Mouse (Mus musculus) hindbrain, embryonic 14.5 days (tissue): Measurements from ENCODE around the gene Cops8. TPM values are rescaled to one million over a fixed set of nuclear protein-coding genes. Genes with fewer than 3 reads are reported as not detected.
A peak's percentile ranks its signal among the peaks of the same experiment; 100 is the strongest.

Source experiments
- ATAC-seq: fragments of 200-750 bp; cut with Nextera tagmentation; 2 replicates; pipeline ENCODE4 v1.8.0; 2017; ENCODE audit warnings: moderate number of reproducible peaks, mild to moderate bottlenecking, moderate TSS enrichment, moderate library complexity; ENCODE audit not compliant: low FRiP score
- DNase-seq: peaks from one replicate; pipeline ENCODE4 v3.0.0-alpha.2; 2015; ENCODE audit warnings: low spot score
- H3K27ac ChIP-seq: fragments of 300-500 bp; sonication (generic); 2 replicates; pipeline ENCODE4 v1.5.1; 2014; ENCODE audit warnings: mild to moderate bottlenecking, moderate library complexity
- H3K27me3 ChIP-seq: fragments of 300-500 bp; sonication (generic); 2 replicates; pipeline ENCODE4 v1.6.1; 2014; ENCODE audit warnings: mild to moderate bottlenecking, low read length, mixed read lengths; ENCODE audit not compliant: control insufficient read depth, insufficient read depth
- H3K36me3 ChIP-seq: fragments of 300-500 bp; sonication (generic); replicated peaks from 2 replicates; pipeline ENCODE4 v1.6.1; 2014; ENCODE audit not compliant: control insufficient read depth, insufficient read depth
- H3K4me1 ChIP-seq: fragments of 300-500 bp; sonication (generic); replicated peaks from 2 replicates; pipeline ENCODE4 v1.6.1; 2014; ENCODE audit warnings: antibody characterized with exemption, low read length, mixed read lengths; ENCODE audit not compliant: control insufficient read depth, insufficient read depth
- H3K4me2 ChIP-seq: fragments of 300-500 bp; sonication (generic); replicated peaks from 2 replicates; pipeline ENCODE4 v1.6.1; 2014; ENCODE audit warnings: mild to moderate bottlenecking, moderate library complexity
- H3K4me3 ChIP-seq: fragments of 300-500 bp; sonication (generic); replicated peaks from 2 replicates; pipeline ENCODE4 v1.5.1; 2014; ENCODE audit warnings: mild to moderate bottlenecking, low read length
- H3K9ac ChIP-seq: fragments of 300-500 bp; sonication (generic); 2 replicates; pipeline ENCODE4 v1.6.1; 2014
- H3K9me3 ChIP-seq: fragments of 300-500 bp; sonication (generic); 2 replicates; pipeline ENCODE4 v1.6.1; 2016; ENCODE audit warnings: low read length; ENCODE audit not compliant: control insufficient read depth
- WGBS: fragments of 180-500 bp; shearing (Covaris S2); extraction: QIAGEN DNeasy Blood & Tissue Kit; methylation state at CpG from one replicate; pipeline ENCODE4 v1.1.7; 2014; 5-methylcytosine and 5-hydroxymethylcytosine counted together
- polyA plus RNA-seq: library from polyadenylated mRNA; unstranded; fragments of >200 nt; fragmentation: Nextera tagmentation; extraction: Ambion mirVana; gene quantifications from 2 replicates; pipeline ENCODE4 v1.2.1, GENCODE M21; 2014

The Cops8 gene
- polyA plus RNA-seq, 1 experiment from 2014 or later, result 177 TPM

DNA sequence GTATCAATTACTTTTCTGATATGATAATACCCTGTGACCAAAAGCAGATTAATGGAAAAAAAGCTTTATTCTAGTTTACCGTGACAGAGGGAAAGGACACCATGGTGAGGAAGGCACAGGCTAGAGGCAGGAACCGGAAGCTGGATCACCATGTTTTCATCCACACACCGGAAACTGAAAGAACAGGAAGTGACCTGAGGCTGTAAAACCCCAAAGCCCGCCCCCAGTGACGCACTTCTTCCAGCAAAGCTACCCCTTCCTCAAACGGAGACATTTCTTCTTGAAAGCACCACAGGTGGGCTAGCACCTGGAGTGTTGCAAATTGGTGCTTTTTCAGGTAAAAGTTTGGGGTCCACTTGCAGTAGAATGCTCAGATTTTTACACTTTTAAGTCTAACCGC is 20.1 kb upstream of the Cops8 start:
- WGBS, result 78% methylated on average over 7 of the region's 7 CpGs
- Histone ChIP-seq H3K4me2 (no peak overlapping the region), H3K27me3 (no peaks in the 10 kb centered on the region)

DNA sequence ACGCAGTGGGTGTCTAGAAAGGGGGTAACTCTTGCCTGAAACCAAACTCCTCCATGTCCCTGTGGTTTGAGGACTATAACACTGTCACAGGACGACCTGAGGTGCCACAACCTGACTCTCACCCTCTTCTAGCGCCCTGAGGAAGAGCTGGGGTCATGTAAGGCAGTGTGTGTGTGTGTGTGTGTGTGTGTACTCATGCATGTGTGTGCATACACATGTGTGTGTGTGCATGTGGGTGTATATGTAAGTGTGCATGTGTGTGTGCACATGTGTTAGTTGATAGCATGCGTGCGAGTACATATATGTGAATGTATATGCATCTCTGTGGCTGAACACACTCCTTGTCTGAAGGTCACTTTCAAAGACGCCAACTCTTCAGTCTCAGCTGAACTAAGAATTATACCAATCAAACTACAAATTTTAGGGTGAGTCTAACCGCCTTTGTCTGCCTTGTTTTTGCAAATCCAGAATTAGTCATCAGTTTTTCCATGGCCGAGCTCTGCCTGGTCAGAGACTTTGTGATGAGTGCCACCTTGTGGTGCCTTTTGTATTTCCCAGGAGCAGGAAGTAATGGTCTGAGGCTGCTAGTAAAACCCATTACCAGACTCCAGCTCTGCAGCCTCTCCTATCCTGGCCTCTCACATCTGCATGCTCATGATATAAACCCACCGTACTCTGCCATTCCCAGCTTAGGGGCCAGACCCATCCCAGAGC is 14.6 kb upstream of the Cops8 start:
- H3K4me2 ChIP-seq, result no peak overlapping the region
- no peak overlapping the region for H3K9ac ChIP-seq
- ATAC-seq (peak; percentile 68), DNase-seq (peak; percentile 86)
- no peaks in the 10 kb centered on the region for H3K4me1 ChIP-seq
- no peak overlapping the region for H3K27ac ChIP-seq
- H3K4me3 ChIP-seq, result no peak overlapping the region
- H3K36me3 ChIP-seq, result no peaks in the 10 kb centered on the region
- 59% methylated on average over 9 of the region's 9 CpGs for WGBS
- H3K27me3 ChIP-seq, result no peaks in the 10 kb centered on the region; the same call in 1 of the 2 replicates
- H3K9me3 ChIP-seq, result no peaks in the 10 kb centered on the region

More for the DNA sequence above, 20.1 kb upstream of the Cops8 start:
- H3K4me1 ChIP-seq, result no peaks in the 10 kb centered on the region
- H3K9me3 ChIP-seq, result no peaks in the 10 kb centered on the region
- DNase-seq, result no peak
- ATAC-seq, result no peak
- H3K9ac ChIP-seq, result no peak overlapping the region
- no peaks in the 10 kb centered on the region for H3K36me3 ChIP-seq
- H3K4me3 ChIP-seq, result no peak overlapping the region
- H3K27ac ChIP-seq, result no peak overlapping the region

DNA sequence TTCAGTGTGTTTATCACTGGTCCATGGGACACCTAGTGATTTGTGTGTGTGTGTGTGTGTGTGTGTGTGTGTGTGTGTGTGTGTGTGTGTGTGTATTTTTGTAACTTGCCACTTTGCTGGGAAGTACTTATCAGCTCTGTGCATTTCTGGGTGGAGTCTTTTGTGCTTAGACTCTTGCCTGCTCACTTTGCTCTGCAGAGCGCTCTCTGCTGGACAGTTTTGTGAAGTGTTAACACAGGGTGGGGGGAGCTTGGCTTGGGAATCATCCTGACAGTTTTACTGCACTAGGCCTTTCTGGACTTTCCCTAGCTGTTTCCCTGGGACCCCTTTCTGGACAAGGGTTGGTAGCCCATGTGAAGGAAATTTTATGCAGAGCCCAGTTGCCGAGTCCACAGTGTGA is 12.0 kb upstream of the Cops8 start:
- H3K27ac ChIP-seq, result no peak overlapping the region
- no peaks in the 10 kb centered on the region for H3K36me3 ChIP-seq
- H3K9ac ChIP-seq, result no peak overlapping the region
- no peaks in the 10 kb centered on the region for H3K4me1 ChIP-seq
- no peaks in the 10 kb centered on the region for H3K9me3 ChIP-seq
- peaks cover 4% of the 10 kb centered on the region; the same call in 1 of the 2 replicates for H3K27me3 ChIP-seq
- H3K4me2 ChIP-seq, result no peak overlapping the region
- ATAC-seq (no peak), DNase-seq (peak; percentile 76)
- no peak overlapping the region for H3K4me3 ChIP-seq
- WGBS, result 36% methylated on average over 2 of the region's 2 CpGs

DNA sequence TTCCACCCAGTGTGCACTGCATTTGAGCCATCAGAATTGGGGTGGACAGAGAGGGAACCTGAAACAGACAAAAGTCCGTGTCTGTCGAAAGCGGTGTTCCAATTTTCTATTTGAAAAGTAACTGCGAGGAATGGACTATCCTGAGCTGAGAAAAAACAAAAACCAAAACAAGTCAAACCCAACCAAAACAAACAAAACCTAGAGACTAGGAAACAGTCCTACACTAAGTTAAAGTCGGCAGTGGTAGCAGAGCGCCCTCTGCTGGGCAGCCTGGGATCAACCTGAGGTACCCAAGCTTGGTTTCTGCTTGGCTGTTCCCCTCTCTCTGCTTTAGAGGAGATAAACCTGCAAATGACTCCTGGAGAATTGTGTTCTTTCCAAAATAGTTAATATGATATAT is 10.0 kb upstream of the Cops8 start:
- H3K27ac ChIP-seq, result no peak overlapping the region
- H3K4me3 ChIP-seq, result no peak overlapping the region
- ATAC-seq, result 0 out of 2 replicates have a peak, but pooled peaks have one; percentile 62
- peak; percentile 93 for DNase-seq
- H3K9me3 ChIP-seq, result no peaks in the 10 kb centered on the region
- no peak overlapping the region for H3K4me2 ChIP-seq
- no peaks in the 10 kb centered on the region for H3K36me3 ChIP-seq
- H3K27me3 ChIP-seq, result peaks cover 4% of the 10 kb centered on the region; the same call in 1 of the 2 replicates
- 22% methylated on average over 6 of the region's 6 CpGs for WGBS
- H3K9ac ChIP-seq, result no peak overlapping the region
- no peaks in the 10 kb centered on the region for H3K4me1 ChIP-seq

DNA sequence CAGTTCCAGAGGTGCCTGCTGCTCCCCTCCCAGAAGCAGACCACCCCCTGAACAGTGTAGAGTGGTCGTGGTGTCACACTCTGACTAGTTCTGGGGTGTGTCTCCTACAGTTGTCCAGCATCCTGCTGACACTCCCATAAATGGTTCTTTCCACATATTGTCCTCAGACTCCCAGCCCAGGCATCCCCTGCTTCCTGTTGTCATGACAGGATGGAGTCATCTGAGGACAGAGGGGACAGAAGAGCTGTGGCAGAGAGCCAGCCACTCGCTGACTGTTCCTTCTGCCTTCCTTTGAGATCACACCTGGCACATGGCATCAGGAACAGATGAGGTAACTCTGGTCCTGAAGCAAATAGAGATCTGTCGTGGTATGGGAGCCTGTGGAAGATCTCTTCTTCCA is 3.6 kb upstream of the Cops8 start:
- peaks cover 4% of the 10 kb centered on the region for H3K4me1 ChIP-seq
- no peak overlapping the region for H3K9ac ChIP-seq
- no peak overlapping the region for H3K27ac ChIP-seq
- 54% methylated on average over 3 of the region's 3 CpGs for WGBS
- ATAC-seq (no peak), DNase-seq (no peak)
- no peak overlapping the region for H3K4me2 ChIP-seq
- no peaks in the 10 kb centered on the region for H3K36me3 ChIP-seq
- 0 out of 2 replicates have a peak, but pooled peaks cover 5% of the 10 kb centered on the region for H3K27me3 ChIP-seq
- H3K4me3 ChIP-seq, result no peak overlapping the region
- no peaks in the 10 kb centered on the region for H3K9me3 ChIP-seq

DNA sequence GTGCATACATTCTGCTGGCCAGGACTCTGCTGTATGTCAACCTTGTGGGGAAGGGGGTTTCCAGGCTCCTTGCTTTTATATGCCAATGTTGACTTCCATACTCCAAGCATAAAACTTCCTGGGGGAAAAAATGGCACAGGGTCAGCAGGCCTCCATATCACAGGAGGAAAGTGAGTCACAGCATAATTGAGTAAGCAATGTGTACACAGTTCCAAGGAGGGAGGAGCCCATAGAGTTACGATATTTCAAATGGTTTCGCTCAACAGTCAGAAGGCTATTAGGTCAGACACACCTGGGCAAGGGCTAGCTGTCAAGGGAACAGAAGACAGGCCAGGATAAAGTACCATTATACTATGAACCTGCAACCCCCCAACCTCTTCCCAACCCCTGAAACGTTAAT is 1.7 kb upstream of the Cops8 start:
- Histone ChIP-seq H3K9ac (no peak overlapping the region), H3K9me3 (no peaks in the 10 kb centered on the region), H3K4me2 (no peak overlapping the region), H3K4me3 (no peak overlapping the region), H3K36me3 (peaks cover 4% of the 10 kb centered on the region), H3K27me3 (0 out of 2 replicates have a peak, but pooled peaks cover 5% of the 10 kb centered on the region), H3K4me1 (peaks cover 10% of the 10 kb centered on the region), H3K27ac (no peak overlapping the region)
- ATAC-seq, result no peak
- DNase-seq, result no peak
- 72% methylated on average over 3 of the region's 3 CpGs for WGBS

DNA sequence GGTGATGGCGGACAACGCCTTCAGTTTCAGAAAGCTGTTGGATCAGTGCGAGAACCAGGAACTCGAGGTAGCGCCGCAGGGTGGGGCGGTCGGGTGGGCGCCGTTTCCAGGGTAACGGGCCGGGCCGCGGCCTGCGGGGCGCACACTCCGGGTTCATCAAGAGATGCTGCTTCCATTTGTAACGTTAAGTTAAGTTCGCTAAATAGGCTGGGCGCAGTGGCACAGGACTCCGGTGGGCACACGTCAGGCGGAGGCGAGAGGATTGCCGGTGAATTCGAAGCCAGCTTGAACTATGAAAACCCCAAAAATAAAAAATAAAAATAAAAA is 743 bp downstream of the Cops8 start:
- under 1% methylated on average over 26 of the region's 26 CpGs for WGBS
- Histone ChIP-seq H3K27ac (peak overlapping the region; percentile 63), H3K36me3 (peaks cover 29% of the 10 kb centered on the region), H3K9me3 (no peaks in the 10 kb centered on the region), H3K27me3 (0 out of 2 replicates have a peak, but pooled peaks cover 5% of the 10 kb centered on the region), H3K4me1 (peaks cover 10% of the 10 kb centered on the region), H3K4me3 (peak overlapping the region; percentile 92), H3K4me2 (peak overlapping the region; percentile 81), H3K9ac (peak overlapping the region; percentile 94)
- DNase-seq (no peak), ATAC-seq (peak; percentile 64; the same call in 1 of the 2 replicates)

DNA sequence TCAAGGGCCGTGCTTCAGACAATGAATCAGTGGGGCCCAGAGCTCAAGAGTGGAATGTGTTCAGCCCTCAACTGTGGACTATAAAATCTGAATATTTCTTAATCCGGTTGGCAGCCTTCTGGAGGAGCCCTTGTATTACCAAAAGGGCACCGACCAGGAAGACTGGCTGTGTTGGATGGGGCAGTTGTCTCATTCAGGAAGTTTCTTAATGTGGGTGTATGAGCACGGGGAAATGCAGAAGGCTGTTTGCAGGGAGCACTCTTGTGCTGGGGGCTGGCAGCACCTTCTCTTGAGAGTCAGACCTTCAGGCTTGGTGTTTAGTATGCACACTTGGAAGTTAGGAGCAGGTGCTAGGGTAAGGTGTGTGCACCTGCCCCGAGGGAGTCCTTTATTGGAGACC is 6.6 kb downstream of the Cops8 start:
- H3K4me1 ChIP-seq, result peaks cover 5% of the 10 kb centered on the region; the same call in 1 of the 2 replicates
- no peak overlapping the region for H3K27ac ChIP-seq
- DNase-seq, result no peak
- WGBS, result 94% methylated on average over 5 of the region's 5 CpGs
- no peak overlapping the region for H3K9ac ChIP-seq
- no peak for ATAC-seq
- no peaks in the 10 kb centered on the region for H3K9me3 ChIP-seq
- H3K27me3 ChIP-seq, result no peaks in the 10 kb centered on the region
- H3K36me3 ChIP-seq, result peaks cover 84% of the 10 kb centered on the region
- no peak overlapping the region for H3K4me2 ChIP-seq
- no peak overlapping the region for H3K4me3 ChIP-seq

DNA sequence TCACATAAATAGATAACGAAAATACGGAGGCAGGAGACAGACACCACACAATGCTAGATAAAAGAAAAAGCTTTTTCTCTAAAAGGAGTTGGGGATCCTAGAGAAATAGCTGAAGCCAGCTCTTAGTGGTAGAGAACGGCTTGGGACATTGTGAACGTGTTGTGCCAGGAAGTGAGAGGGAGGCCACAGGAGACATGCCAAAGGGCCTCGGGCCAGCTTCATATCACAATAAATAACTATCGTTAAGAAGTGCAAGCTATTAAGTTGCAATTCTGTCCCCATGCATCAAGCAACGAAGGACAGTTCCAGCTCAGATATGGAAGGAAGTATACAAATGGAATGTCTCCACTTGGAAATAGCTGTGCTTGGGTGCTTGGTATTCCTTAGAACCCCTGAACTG is 14.5 kb downstream of the Cops8 start:
- no peak for DNase-seq
- no peak overlapping the region for H3K4me2 ChIP-seq
- no peak overlapping the region for H3K9ac ChIP-seq
- no peaks in the 10 kb centered on the region for H3K9me3 ChIP-seq
- no peak overlapping the region for H3K27ac ChIP-seq
- H3K4me1 ChIP-seq, result no peaks in the 10 kb centered on the region
- no peaks in the 10 kb centered on the region for H3K27me3 ChIP-seq
- H3K4me3 ChIP-seq, result no peak overlapping the region
- H3K36me3 ChIP-seq, result peaks cover 22% of the 10 kb centered on the region
- ATAC-seq, result no peak
- WGBS, result 90% methylated on average over 7 of the region's 7 CpGs
